Mouse (Mus musculus) layer of hippocampus, adult 9-10 months (tissue): ENCODE data around the gene Pigu.

ENCODE experiments used
- DNase-seq: peaks from one replicate; pipeline ENCODE4 v3.0.0; 2022; ENCODE audit warnings: low spot score

The Pigu gene

DNA sequence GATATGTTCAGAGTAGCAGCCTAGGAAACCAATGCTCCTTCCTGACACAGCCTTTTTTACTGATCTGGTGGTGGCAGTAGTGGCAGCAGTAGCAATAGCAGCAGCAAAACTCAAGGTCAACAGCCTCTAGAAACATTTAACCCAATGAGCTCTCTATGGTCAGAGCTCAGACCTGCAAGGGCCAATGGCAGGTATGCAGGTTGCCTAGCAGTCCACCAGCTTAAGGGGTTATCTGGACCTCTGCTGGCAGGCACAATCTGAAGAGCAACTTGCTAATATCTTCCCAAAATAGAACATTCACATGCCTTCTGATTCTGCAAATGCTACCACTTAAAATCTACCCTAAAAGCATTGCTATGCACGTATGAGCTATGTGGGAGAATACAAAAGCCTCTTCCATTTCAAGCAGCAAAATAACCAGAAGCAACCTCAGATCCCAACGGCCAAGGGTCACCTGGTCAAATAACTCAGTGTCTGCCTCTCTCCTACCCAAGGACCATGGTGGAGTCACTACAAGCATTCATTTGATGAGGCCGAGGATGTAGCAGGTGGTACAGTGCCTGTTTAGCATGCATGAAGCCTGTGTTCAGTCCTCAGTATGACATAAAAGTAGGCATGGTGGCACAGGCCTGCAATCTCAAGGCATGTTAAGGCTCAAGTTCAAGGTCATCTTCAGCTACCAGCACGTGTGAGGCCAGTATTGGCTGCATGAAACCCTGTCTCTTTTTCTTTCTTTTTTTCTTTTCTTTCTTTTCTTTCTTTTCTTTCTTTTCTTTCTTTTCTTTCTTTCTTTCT lies 69.6 kb downstream of the Pigu start:
- no peak for DNase-seq

DNA sequence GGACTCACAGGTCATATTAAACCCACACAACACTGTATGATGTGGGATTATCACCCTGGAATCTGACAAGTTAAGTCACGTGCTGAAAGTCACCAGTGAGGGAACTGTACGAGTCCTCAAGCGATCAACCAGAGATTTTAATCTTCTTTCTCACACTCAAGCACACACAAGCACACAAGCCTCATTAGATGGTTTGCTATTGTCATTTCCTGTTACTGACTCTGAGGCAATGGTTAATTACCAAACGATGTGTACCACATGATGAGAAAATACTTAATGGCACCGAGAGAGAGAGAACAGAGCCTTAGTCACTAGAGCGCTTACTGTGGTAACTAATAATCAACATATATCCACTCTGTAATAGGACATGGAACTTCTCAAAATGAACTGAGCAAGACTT lies 71.5 kb downstream of the Pigu start:
- no peak for DNase-seq

GRCm38 (mm10) chr2:155284647-155285046 lies 72.6 kb downstream of the Pigu start:
- DNase-seq: no peak

DNA sequence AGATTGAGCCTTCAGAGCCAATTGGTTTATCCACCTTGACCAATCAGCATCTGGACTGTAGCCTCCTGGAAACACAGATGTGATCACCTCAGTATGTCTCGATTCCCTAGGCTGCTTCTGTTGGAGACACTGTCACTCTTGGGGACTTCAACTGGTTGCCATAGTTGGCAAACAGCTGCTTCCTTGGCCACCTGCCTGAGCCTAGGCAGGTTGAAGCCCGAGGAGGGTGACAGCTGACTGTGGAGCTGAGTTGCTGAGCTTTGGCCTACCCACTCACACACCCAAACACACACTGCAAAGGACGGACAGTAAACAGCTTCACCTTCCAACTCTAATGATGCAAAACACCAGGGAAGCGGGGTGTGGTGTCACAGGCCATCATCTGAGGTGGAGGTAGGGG lies 73.4 kb downstream of the Pigu start:
- no peak for DNase-seq

DNA sequence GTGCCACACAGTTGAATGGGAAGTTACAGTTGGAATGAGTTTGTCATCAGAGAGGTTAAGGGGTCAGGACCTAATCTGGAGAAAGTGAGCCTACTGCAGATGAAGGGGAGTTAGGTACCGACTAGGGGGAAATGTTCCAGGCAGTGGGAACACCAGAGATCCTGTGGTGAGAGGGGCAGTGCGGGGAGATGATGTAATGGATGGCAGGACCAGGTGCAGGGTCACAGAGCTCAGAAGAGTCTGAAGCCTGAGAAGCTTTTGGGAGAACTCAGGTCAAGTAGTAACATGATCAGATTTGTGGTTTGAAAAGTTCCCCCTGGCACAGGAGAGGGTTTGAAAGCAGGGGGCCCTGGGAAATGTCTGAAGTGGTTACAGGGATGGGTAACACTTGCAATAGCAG lies 77.1 kb downstream of the Pigu start:
- no peak for DNase-seq

GRCm38 (mm10) chr2:155279163-155279562 lies 78.1 kb downstream of the Pigu start:
- no peak for DNase-seq

GRCm38 (mm10) chr2:155278361-155278760 lies 78.9 kb downstream of the Pigu start:
- DNase-seq: no peak

DNA sequence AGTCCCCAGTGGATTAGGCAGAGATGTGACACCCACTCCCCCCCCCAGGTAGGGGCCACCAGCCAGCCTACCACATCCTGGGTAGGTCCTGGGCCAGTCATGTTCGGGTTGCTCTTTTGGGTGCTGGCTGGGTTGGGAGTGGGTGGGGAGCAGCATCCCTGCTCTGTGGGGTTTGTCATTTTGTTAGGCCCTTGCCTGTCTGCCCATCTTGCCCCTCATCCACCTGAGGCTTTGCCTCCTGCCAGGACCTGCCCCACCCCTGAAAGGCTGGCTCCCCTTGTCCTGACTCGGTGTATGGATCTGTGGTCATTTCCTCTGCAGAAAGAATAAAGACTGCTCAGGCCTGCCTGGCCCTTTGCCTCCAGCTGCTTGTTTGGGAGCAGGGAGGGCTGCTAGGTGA lies 79.5 kb downstream of the Pigu start:
- no peak for DNase-seq

- DNase-seq: no peak
These were observed 80.5 kb downstream of the Pigu start for GRCm38 (mm10) chr2:155276621-155277175.

GRCm38 (mm10) chr2:155276195-155276594 lies 81.0 kb downstream of the Pigu start, which contains the start of gene Map1lc3a:
Gene Map1lc3a (plus strand): TSS chr2:155276297.
- DNase-seq: peak; percentile 98

GRCm38 (mm10) chr2:155273603-155274002 lies 83.6 kb downstream of the Pigu start:
- DNase-seq: no peak

DNA sequence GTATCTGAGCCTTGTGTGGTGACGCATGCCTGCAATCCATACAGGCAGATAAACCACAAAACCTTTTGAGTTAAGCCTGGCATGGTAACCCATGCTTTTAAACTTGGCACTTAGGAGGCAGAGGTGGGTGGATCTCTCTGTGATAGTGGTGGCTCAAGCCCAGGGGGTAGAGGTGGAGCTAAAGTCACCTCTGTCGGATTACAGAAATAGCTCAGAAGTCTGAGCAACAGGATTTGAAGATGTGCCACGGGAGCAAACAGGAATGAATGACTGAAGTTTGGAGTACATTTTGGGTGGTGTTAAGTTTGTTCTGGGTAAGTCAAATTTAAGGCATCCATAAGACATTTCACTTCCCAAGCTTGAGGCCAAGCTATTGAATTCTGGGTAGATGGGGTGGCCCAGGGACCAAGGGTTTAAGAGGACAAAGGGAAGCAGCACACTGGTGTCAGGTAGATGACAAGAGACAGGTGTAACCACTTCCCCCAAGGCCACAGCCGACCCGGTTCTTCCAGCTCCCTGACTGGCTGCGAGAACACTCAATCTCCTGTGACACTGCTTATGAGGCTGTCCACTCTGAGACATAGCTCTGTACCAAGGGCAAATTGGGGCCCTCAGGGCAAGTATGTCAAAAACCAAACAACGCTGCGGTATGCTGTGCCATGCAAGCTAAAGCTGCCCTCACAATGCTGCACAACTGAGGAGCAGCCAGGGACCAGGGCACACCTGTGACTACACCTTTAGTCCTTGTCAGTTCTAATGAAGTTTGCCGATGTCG lies 84.6 kb downstream of the Pigu start:
- no peak for DNase-seq

- DNase-seq: no peak
These were observed 85.3 kb downstream of the Pigu start for GRCm38 (mm10) chr2:155271957-155272356.

GRCm38 (mm10) chr2:155266896-155267295 lies 90.3 kb downstream of the Pigu start:
- DNase-seq: no peak

- no peak for DNase-seq
These were observed 91.7 kb downstream of the Pigu start for GRCm38 (mm10) chr2:155265526-155265925.

DNA sequence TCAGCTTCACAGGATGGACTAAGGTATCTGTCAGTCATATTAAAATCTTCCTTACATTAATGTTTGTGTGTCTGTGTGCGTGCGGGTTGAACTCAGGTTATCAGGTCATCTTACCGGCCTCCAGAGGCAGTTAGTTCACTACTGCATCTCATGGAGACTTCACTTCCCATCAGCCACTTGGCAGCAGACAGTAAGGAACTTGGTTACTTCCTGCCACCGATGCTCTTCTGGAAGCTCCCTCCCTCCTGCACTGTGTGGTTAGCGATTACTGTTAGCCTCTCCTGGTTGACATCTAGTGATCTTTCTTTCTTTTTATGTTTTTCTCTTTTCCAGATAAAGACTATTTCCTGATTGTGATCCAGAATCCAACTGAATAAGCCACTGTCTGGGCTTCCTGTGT lies 107.6 kb downstream of the Pigu start:
- no peak for DNase-seq

- DNase-seq: no peak
These were observed 108.5 kb downstream of the Pigu start for GRCm38 (mm10) chr2:155248718-155249117.

GRCm38 (mm10) chr2:155248206-155248605 lies 109.0 kb downstream of the Pigu start:
- DNase-seq: no peak

GRCm38 (mm10) chr2:155246231-155246630 lies 111.0 kb downstream of the Pigu start:
- DNase-seq: no peak

GRCm38 (mm10) chr2:155242296-155242855 lies 114.9 kb downstream of the Pigu start:
- no peak for DNase-seq

GRCm38 (mm10) chr2:155240915-155241314 lies 116.3 kb downstream of the Pigu start:
- no peak for DNase-seq

GRCm38 (mm10) chr2:155237276-155237675 lies 120.0 kb downstream of the Pigu start:
- no peak for DNase-seq
